Mouse (Mus musculus) layer of hippocampus, adult 2 months (tissue): ENCODE results near the gene Fam71e2. TPM values are rescaled to one million over a fixed set of nuclear protein-coding genes. Genes with fewer than 3 reads are reported as not detected.

Source experiments
- DNase-seq, 2 experiments: peaks; one replicate each; pipeline ENCODE4 v3.0.0; 2022; ENCODE audit warnings: low spot score in 2 of 2
- H3K27ac ChIP-seq: fragments of 200-600 bp; 2 replicates; pipeline ENCODE4 v1.8.1; 2022
- H3K4me3 ChIP-seq: fragments of 200-600 bp; 2 replicates; pipeline ENCODE4 v1.8.1; 2022; ENCODE audit warnings: mild to moderate bottlenecking
- CTCF ChIP-seq: fragments of 200-600 bp; conservative IDR thresholded peaks from 2 replicates; pipeline ENCODE4 v1.8.1; 2022; ENCODE audit warnings: antibody characterized with exemption, mild to moderate bottlenecking, moderate library complexity
- total RNA-seq, 2 experiments: library from RNA; stranded (reverse); gene quantifications; 2 replicates each; pipeline ENCODE4 v1.2.3; 2021

Gene Fam71e2
- total RNA-seq, 2 experiments from 2014 or later, result not detected

GRCm38 (mm10) chr7:4705098-4705497 is 66.0 kb downstream of the Fam71e2 start:
- Histone ChIP-seq H3K27ac (no peak overlapping the region), H3K4me3 (no peak overlapping the region)
- DNase-seq, result peak in 1 of 2 experiments; percentile 51
- TF ChIP-seq CTCF, result peak; percentile 87

Other genes starting within 250 kb of the Fam71e2 start
- gene Tnni3, start 247.1 kb downstream of the Fam71e2 start, total RNA-seq, result under 1 TPM in 1 of 2 experiments, not detected in 1; 0.64 TPM
- gene Dnaaf3, start 238.8 kb downstream of the Fam71e2 start, total RNA-seq, result under 1 TPM; 0.47 to 0.64 TPM
- 100 to 1,000 TPM; 199 to 217 TPM for gene Syt5, start 223.8 kb downstream of the Fam71e2 start, total RNA-seq
- under 1 TPM; 0.18 to 0.22 TPM for gene Ptprh, start 167.3 kb downstream of the Fam71e2 start, total RNA-seq
- 10 to 100 TPM; 17.8 to 21.8 TPM for gene Tmem86b, start 139.9 kb downstream of the Fam71e2 start, total RNA-seq
- 100 to 1,000 TPM; 133 to 134 TPM for gene Ppp6r1, start 112.3 kb downstream of the Fam71e2 start, total RNA-seq
- gene Hspbp1, start 86.2 kb downstream of the Fam71e2 start, total RNA-seq, result 10 to 100 TPM; 82.1 to 92.1 TPM
- 100 to 1,000 TPM; 334 to 355 TPM for gene Brsk1, start 80.7 kb downstream of the Fam71e2 start, total RNA-seq
- gene Tmem150b, start 46.1 kb downstream of the Fam71e2 start, total RNA-seq, result under 1 TPM in 1 of 2 experiments, not detected in 1; 0.13 TPM
- gene Kmt5c, start 31.2 kb downstream of the Fam71e2 start, total RNA-seq, result 10 to 100 TPM; 25.2 to 37.6 TPM
- 1 to 10 TPM; 1.3 to 3.8 TPM for gene Cox6b2, start 18.2 kb downstream of the Fam71e2 start, total RNA-seq
- gene Il11, start 11.6 kb upstream of the Fam71e2 start, total RNA-seq, result under 1 TPM; 0.25 to 0.26 TPM
- gene Tmem190, start 11.6 kb upstream of the Fam71e2 start, total RNA-seq, result not detected
- gene Tmem238, start 18.4 kb upstream of the Fam71e2 start, total RNA-seq, result 1 to 10 TPM; 2.6 to 2.7 TPM
- gene Rpl28, start 21.6 kb upstream of the Fam71e2 start, total RNA-seq, result 100 to 1,000 TPM; 458 to 462 TPM
- gene Ube2s, start 41.3 kb upstream of the Fam71e2 start, total RNA-seq, result 100 to 1,000 TPM; 106 to 108 TPM
- 100 to 1,000 TPM; 172 to 204 TPM for gene Shisa7, start 73.4 kb upstream of the Fam71e2 start, total RNA-seq
- gene Isoc2b, start 99.0 kb upstream of the Fam71e2 start, total RNA-seq, result 1 to 10 TPM; 4.7 to 5.6 TPM
- 10 to 100 TPM; 13.0 to 13.4 TPM for gene Isoc2a, start 105.9 kb upstream of the Fam71e2 start, total RNA-seq
- under 1 TPM in 1 of 2 experiments, not detected in 1; 0.28 TPM for gene Gm36210, start 135.2 kb upstream of the Fam71e2 start, total RNA-seq
- gene Zfp628, start 143.9 kb upstream of the Fam71e2 start, total RNA-seq, result 10 to 100 TPM; 15.0 to 15.8 TPM
- gene Nat14, start 150.7 kb upstream of the Fam71e2 start, total RNA-seq, result 100 to 1,000 TPM; 103 to 114 TPM
- 1 to 10 TPM; 2.4 to 3.5 TPM for gene Ssc5d, start 154.5 kb upstream of the Fam71e2 start, total RNA-seq
- gene Sbk2, start 193.1 kb upstream of the Fam71e2 start, total RNA-seq, result under 1 TPM in 1 of 2 experiments, not detected in 1; 0.31 TPM
- gene Sbk3, start 199.9 kb upstream of the Fam71e2 start, total RNA-seq, result 1 to 10 TPM in 1 of 2 experiments, under 1 TPM in 1; 0.71 to 1.0 TPM
- 10 to 100 TPM; 29.7 to 35.6 TPM for gene Zfp579, start 224.9 kb upstream of the Fam71e2 start, total RNA-seq
- gene Zfp524, start 243.1 kb upstream of the Fam71e2 start, total RNA-seq, result 1 to 10 TPM; 7.0 to 8.1 TPM
- 10 to 100 TPM; 25.8 TPM for gene Fiz1, start 243.4 kb upstream of the Fam71e2 start, total RNA-seq
- gene Gm44973, start 244.2 kb upstream of the Fam71e2 start, total RNA-seq, result not detected
- 10 to 100 TPM; 38.6 to 41.8 TPM for gene Zfp865, start 249.1 kb upstream of the Fam71e2 start, total RNA-seq
- 10 to 100 TPM; 57.8 to 61.1 TPM for gene Ccdc106, start 249.3 kb upstream of the Fam71e2 start, total RNA-seq